Mouse (Mus musculus) spleen, embryonic (tissue): ENCODE data around the gene Rab3il1.

Experiments
- CTCF ChIA-PET: fragments of 350-600 bp; sonication (Branson Sonifier 250); formaldehyde crosslinking; loops from one replicate; lab custom pipeline; 2022; lab: Charles Lee

The Rab3il1 gene

DNA sequence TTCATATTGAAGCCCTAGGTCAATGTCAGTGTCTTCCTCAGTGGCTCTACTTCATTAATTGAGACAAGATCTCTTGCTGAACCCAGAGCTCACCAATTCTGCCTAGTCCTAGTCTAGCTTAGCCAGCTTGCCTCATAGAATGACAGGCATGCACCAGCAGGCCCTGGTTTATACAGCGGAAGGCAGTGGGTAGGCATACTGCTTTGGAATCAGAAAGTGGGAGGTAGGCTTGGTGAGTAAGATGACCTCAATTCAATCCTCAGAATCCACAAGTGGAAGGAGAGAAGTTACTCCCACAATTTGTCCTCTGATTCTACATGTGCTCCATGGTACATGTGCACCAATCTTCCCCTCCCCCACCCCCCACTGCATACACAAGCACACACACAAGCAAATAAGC, 2.2 kb downstream of the Rab3il1 start:
- CTCF ChIA-PET: no interaction called here

DNA sequence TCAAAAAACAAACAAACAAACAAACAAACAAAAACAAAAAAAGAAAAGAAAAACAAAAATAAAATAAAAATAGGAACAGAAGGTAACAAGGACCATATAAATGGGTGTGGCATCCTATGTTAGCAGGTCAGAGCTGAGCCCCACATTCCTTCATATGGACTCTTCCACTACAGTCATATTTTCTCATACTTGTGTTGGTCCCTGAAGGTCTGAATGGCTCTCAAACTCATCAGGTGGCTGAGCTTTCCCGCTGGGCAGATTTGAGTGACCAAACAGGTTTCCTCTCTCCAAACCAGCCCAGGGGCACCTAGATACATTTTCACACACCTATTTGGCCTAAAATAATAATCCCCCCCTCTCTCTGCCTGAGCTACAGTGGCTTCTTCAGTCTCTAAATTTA, 9.9 kb downstream of the Rab3il1 start:
- CTCF ChIA-PET: no interaction called here

DNA sequence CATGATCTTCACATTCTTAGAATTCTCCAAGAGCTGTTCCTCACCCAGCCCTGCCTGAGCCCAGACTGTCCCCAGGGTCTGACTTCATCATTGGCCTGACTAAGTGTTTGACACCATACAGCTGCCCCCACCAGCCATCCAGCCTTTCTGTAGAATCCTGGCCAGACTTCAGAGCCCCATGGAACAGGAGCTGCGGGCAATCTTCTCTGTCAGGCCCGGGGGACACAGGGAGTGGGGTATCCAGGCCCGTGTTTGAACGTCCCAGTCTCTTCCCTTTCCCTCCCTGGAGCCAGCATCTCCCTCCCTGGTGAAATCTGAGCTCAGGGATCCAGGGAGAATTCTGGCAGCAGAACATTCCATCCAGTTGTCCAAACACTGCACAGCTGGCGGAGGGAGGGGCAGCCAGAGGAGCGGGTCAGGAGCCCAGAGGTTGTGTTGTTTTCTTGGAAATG, 11.4 kb downstream of the Rab3il1 start:
- CTCF ChIA-PET: no interaction called here

DNA sequence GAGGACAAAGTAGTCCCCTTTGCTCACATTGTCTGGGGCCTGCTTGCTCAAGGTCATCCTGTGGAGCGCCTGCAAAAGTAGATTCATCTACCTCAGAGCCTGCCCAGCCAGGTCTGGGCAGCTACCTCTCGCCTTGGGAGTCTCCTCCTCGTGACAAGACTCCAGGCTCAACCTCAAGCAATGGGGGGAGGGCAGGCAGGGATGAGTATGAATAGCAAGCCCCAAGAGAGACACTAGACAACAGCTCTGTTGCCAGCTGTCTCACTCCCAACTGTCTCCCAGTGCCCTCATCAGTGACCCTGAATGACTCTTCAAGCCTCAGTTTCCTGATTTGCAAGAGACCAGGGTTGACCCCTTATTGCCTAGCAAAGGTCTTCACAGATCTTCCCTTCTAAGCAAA, 11.9 kb downstream of the Rab3il1 start:
- CTCF ChIA-PET: no interaction called here

DNA sequence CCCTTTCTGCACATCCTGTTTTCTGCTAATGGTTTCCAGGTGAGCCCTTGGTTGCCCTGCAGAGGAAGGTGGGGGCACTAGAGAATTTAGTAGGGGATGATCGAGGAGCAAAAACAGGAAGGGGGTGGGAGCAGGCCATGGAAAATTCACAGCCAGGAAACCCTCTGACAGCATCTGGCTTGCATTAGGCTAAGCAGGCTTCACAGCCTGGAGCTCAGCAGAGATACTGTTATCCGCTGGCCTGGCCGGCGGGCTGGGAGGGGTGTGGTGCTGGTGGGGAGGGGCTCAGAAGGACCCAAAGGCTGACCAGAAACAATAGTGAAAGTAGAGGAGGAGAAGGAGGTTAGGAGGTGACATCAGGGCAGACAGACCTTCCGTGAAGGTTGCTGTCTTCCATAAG, 12.4 kb downstream of the Rab3il1 start:
- CTCF ChIA-PET: no interaction called here

DNA sequence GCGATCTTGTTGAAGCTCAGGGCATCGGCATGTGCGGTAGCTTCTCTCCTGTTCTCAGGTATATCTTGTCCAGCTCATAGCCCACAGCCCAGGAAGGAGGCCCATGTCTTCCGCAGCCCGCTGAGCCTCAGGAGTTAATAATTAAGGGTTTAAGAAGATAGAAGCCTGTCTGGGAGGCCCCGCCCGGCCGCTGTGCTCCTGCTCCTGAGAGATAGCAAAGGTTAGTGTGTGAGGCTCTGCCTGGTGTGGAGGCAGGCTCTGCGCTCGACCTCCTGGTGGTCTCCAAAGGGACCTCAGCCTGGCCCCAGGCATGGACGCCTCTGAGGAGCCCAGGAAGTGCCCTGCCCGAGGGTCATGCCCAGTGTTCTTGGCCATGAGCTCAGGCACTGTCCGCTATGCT, 13.4 kb downstream of the Rab3il1 start:
- CTCF ChIA-PET: no interaction called here

DNA sequence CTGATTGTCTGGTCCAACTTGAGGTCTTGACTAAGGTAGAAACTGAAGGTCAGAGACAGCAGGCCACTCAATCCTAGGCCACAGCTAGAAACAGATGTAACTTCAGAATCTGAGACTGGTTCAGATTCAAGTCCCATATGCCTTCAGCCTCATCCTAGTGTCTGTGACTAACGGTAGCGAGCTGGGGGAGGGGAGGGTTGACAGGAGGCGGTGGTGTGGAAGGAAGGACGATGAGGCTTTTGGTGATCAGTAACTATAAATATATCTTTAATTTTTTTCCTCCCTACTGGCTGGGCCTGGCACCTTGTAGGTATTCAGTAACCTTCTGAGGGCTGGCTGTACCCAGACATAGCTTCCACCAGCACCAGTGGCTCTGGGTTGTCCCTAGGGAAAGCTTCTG, 14.0 kb downstream of the Rab3il1 start:
- CTCF ChIA-PET: no interaction called here

DNA sequence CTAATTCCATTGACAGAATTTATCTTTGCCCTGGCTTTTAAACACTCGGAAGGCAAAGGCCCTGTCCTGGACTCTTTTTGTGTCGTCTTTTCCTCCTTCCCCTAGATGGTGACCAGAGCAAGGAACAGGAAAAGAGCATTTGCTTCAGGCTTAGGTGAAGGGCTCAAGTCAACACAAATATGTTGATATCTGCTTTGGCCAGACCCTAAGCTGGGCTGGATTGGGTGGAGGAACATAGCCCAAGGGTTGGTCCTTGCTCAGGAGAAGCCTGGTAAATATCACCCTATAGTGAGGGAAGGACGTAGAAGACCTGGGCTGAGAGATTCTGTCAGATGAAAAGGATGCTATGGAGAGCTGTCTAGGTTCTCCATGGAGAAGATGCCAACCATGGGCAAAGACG, 14.7 kb downstream of the Rab3il1 start:
- CTCF ChIA-PET: interaction anchor here (0.9 kb wide), 1 partner anchor 106 kb away, joined by 14 read pairs; no protein-coding TSS in a partner anchor

DNA sequence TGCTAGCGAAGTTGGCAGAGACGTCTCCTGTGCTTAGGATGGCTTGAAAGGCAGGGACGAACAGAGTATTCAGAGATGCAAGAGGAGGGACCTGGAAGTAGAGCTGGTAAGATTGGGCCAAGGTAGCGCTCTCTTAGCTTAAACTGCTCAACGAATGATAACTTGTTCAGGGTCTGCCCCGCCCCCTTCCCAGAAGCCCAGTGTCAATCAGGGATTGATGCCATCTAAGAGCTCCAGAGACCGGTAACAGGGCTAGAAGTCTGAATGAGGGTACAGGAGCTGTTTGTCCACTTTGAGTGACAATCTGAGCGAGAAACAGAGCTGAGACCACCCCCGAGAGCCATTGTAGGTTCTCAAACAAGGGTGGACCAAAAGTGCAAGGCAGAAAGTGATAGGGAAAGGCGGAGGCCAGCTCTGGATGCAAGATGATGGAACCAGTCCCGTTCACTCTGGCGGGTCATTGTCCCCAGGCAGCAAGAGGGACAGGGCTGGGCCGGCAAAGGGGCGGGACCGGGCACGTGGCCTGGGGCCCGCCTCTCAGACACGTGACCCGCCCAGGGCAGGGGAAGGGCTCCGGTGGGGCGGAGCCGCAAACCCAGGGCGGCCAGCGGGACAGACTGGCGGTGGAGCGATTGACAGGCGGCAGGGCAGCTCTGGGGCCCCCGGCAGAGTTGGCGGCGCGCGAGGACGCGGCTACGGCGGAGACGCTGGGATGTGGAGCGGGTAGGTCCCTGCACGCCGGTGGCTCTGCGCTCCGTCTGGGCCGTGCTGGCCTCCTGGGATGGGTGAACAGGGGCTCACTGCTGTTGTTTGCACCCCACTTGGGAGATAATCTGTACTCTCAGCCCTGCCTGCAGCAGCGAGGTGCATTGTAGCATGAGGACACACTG, 16.4 kb downstream of the Rab3il1 start:
- CTCF ChIA-PET: interaction anchor here (0.6 kb wide), 1 partner anchor 105 kb away, joined by 3 read pairs; no protein-coding TSS in a partner anchor

DNA sequence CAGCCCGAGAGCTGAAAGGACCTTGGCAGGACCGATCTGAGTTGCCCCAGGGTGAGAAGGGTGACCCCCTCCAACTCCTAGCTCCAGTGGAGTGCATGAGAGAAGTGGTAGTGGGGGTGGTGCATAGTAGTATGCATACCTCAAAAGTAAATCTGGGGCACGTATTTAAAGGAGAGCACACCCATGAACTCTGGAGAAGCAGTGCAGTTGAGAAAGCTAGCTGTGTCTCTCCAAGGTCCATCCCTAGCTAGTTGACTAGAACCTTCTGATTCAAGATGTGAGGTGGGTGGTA, 17.0 kb downstream of the Rab3il1 start:
- CTCF ChIA-PET: interaction anchor here (0.6 kb wide), 1 partner anchor 106 kb away, joined by 3 read pairs; no protein-coding TSS in a partner anchor

DNA sequence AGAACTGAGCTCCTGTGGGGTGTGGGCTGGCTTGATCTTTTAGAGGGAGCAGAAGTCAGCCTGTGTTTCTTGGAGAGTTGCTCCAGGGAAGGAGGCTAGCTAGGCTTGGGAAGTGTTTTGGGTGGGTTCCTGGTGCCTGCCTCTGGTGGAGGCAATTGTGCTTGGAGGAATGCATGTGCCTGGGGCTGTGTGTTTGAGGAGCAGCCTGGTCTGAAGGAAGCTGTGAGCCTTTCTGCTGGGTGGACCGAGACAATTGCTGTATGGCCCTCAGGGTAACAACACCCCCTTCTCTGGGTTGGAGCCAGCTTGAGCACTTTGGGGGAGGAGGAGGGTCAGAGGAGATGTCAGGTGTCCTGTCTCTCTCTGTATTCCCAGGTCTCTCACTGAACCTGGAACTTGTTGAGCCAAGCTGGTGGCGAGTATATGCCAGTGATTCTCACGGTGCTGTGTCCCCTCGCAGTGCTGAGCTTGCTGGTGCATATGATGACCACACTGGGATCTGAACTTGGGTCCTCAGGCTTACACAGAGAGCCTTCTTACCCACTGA, 17.8 kb downstream of the Rab3il1 start:
- CTCF ChIA-PET: no interaction called here

DNA sequence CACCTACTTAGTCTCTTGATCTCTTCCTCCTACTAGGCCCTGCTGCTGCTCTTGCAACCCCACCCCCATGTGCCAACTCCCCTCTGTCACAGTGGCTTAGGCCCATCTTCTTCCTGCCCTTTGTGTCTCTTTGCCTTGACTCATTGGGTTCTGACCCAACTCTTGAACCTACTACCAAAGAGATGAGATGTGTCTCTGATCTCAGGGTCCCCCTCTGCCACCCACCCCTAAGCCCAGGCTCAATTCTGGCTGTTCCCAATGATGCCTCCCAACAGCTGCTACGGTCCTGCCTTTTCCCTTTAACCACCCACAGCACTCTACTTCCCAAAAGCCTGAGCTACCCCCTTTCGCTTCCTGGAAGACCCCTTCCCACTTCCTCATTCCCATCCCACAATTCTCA, 20.5 kb downstream of the Rab3il1 start:
- CTCF ChIA-PET: no interaction called here

DNA sequence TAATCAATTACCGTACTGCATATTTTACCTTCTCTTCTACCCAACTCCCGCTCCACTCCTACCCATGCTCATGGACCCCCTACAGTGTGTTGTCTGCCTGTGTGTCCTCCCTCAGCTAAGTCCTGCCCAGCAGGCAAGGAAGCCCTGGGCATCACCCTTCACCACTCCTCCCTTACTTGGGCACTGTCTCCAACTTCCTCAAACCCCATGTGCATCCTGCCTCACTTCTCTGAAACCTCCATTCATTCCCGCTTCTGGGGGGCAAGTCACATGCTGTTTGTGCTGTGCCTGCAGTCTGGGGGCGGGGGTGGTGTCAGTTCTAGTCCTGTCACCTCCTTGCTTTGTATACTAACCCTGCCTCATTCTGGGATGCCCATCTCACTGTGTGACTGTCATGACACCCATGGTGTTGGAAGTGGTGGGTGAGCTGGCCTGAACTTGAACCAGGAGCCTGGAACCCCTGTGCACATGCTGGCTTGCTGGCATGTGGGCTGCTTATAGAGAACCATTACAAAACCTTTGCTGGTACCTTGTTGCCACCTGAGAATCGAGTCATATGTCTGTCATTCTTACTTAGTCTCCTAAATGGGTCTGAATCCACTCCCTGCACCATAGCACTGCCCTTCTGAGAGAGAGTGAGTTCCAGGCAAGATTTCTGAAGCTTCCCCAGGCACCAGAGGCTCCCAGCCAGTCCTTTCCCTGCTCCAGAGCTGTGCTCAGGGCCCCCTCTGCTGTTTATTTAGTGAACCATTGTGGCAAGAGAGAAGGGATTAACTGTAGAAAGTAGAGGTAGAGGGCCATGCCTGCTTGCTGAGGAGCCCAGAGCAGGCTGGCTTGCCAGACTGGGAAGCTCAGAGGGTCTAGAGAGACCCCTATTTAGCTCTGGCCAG, 21.2 kb downstream of the Rab3il1 start:
- CTCF ChIA-PET: no interaction called here

DNA sequence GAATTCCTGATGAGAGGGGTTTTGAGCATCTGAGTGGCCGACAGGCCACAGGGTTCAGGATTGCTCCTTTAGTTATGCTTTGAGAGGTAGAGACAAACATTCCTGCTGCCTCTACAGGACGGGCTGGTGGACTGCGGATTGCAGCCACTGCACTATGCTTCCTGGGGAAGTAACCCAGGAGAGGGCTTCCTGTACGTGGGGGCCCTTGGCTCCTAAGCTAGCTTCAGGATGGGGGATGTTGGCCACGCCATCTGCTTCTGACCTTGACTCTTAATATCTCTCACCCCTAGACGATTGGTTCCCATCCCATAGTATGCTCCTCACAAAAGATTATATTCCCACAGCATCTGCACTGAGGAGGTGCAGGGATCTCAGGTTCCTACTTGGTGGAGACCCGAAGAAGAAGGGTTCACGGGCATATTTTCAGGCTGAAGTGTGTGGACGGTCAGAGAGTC, 21.9 kb downstream of the Rab3il1 start:
- CTCF ChIA-PET: no interaction called here

DNA sequence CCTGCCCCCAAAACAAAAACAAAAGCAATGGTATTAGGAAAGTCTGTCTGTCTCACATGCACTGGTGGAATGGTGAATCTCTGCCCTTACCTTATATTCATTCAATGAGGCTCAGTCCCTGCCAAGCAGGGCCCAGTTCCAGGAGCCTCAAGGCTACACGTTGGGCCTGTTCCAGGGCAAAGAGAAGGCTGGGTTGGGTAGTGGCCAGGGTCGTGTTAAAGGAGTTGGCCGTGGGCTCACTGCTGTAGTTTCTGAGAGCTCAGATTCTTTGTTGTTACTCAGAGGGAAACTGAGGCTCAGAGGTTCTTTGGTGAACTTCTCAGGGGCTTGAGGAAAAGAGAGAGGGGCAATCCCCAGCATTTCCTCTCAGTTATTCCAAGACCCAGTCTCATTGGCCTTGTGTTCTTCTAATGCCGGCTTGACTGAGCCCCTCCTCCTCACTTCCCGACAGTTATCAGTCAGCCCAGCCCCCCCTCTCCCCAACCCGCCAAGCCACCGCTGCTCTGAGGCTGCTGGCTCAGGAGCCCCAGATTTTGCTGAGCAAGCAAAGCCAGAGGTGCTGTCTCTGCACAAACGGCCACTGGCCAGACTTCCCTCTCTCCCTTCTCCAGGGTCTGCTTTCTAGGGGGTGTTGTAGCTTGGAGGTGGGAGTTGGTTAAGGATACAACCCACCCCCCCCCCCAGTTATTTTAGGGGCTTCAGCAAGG, 23.9 kb downstream of the Rab3il1 start:
- CTCF ChIA-PET: interaction anchor here (0.5 kb wide), 2 partner anchors 47 to 591 kb away, joined by 3 to 5 read pairs; no protein-coding TSS in a partner anchor

DNA sequence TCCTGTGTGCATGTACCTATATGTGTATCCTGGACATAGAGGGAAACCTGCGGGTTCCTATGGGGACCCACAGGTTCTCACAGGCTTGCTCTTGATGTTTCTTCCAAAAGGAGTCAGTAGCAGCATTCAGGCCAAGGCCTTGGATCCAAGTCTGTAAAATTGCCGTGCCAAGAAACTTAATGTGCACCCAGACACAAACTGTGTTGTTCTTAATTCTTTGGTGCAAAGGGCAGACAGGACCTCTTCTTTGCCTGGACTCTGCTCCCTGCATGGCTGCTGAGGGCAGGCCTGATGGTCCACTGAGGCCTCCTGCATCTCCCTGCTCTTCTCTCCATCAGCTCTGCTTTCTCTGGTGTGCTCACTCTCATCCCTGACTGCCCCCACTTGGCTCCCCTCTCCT, 28.3 kb downstream of the Rab3il1 start:
- CTCF ChIA-PET: no interaction called here

DNA sequence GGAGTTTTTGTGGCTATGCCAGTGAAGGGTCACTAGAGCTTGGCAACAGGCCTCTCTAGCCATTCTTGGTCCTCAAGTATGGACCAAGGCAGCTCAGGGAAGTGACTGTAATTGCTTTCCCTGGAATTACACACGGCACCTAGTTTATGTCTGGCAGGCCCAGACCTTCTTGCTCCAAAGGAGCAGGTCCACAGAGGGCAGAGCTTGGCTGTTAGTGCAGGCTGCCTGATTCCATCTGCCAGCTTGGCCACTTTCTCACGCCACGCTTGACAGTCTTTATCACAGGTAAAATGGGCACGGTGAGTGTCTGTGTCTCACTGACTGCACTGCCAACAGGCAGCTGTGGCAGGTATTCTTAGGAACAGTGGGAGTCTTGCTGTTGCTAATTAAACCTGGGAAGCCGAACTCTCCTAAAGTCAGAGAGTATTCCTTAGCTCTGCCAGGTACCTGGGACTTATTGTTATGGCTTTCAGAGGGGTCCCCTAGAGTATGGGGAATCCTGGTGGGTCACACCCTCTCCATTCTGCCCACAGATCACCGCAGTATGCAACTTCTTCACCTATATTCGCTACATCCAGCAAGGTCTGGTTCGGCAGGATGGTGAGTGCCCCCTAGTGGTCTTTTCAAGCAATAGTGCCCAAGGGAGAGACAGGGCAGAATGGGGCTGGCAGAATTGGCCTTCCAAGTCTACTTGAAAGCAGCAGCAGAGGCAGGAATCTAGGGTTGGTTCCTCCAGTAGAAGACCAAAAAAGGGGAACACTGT, 31.9 kb downstream of the Rab3il1 start:
- CTCF ChIA-PET: interaction anchor here (0.5 to 1.3 kb wide), 3 partner anchors 43 to 1333 kb away, joined by 3 to 6 read pairs (median 4); no protein-coding TSS in a partner anchor

DNA sequence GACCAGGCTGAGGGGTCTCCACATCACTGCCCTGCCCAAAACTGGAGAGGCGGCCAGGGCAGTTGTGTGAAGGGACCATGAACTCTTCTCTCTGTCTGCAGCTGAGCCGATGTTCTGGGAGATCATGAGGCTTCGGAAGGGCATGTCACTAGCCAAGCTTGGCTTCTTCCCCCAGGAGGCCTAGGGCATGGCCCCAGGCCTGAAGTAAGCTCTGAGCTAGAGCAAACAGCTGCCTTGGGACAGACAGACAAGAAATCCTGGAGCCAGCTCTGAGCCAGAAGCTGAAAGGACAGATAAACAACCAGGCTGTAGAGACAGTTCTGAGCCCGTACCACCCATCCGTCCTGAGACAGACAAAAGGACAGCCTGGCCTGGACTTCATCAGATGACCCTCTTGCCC, 32.9 kb downstream of the Rab3il1 start:
- CTCF ChIA-PET: interaction anchor here (0.9 to 1.3 kb wide), 2 partner anchors 43 to 114 kb away, joined by 4 read pairs; no protein-coding TSS in a partner anchor

DNA sequence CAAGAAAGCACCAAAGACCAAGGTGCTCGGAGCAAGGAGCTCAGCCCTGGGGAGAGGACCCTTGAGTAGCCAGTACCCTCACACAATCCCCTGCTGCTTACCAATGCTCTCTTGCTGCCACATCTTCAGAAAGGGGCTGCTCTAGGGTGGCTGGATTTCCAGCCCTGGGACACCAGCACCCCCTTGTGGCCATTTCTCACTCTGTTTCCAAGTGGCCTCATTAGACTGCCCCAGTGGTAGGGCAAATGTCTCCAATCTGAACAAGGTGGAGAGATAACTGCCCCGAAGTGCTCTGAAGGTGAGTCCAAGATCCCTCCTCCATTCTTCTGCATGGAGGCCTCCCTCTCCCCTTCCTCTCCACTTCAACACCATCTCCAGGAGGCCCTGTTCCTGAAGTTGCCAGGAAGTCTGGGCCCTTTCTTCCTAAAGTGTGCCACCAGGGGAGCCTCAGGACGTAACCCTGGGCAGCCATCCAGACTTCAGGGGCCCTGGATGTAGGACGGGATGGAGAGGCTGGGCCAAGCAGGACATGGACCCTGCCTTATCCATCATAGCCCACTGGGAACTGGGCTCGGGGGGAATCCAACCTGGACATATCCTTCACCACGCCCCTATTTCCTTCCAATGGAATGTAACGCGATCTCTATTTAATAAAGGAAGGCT, 33.4 kb downstream of the Rab3il1 start:
- CTCF ChIA-PET: interaction anchor here (0.9 to 1.3 kb wide), 2 partner anchors 44 to 114 kb away, joined by 4 read pairs; no protein-coding TSS in a partner anchor

DNA sequence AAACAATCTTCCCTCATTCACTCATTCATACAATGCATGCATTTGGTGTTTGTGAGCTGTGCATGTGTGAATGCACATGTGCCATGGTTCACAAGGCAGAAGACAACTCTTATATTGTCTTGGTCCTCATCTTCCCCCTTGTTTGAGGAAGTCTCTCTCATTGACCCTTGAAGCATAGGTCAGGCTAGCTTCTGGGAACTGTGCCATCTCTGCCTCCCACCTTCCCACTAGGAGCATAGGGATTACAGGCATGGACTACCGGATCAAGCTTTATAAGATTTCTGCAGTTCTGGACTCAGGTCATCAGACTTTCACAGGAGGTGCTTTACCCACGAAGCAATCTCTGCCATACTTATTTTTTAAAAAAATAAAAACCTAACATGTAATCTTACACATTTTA, 36.1 kb downstream of the Rab3il1 start:
- CTCF ChIA-PET: no interaction called here
